Mouse (Mus musculus) liver, postnatal 0 days (tissue): ENCODE results near the gene Plxna2.

Source experiments
- CTCF ChIP-seq: sonication (generic); IDR thresholded peaks from 2 replicates; pipeline ENCODE4 v1.5.1; 2016; ENCODE audit warnings: antibody characterized with exemption, low read depth
- EP300 ChIP-seq: IDR thresholded peaks from 2 replicates; pipeline ENCODE4 v1.6.1; 2016; ENCODE audit warnings: antibody characterized with exemption, low read depth, mild to moderate bottlenecking

DNA sequence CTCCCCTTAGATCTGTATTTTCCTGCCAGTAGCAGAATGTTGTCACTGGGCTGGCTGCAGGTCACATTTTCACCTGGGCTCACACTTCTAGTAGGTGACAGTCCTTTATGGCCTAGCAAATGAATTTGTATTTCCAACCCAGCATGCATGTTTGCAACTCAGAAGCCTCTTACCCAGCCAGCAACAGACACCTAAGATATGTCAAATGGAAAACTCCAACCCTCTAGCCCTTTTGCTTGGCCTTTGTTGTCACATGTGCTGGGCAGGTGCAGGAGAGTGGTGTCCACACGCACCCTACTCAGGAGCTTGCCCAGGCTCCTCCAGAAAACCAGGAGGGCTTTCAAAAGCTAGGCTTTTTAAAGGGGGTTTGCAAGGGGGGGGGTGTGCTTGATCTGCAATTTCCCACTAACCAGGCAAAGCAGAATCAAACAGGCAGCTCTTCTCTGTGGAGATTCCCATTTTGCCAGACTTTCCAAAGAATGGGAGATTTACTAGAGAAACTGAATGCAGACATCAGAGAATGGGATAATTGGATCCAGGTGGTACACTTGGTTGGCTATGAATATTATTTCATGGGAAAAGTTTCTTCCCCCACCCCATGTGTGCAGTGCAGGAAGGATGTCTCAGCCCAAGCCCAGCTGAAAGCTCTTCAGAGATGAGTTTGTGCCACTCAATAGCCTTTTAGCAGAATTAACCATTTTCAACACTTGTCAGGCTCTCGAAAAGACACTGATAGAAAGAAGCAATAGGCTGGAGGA lies 127.3 kb downstream of the Plxna2 start:
- TF ChIP-seq CTCF (no peak), EP300 (no peak)
